Mouse (Mus musculus) cerebellum, postnatal 25 days (tissue): Measurements from ENCODE around the gene Gtsf1.
A peak's percentile ranks its signal among the peaks of the same experiment; 100 is the strongest.
"Not testable (repeated sequence)": the region's sequence is repeated elsewhere in the genome, so short reads cannot be mapped to it uniquely, and the experiment has no call there.

Experiments
- DNase-seq, 2 experiments: peaks; one replicate each; pipeline ENCODE4 v3.0.0; 2021; ENCODE audit warnings: mixed read lengths in 2 of 2

Gene Gtsf1

GRCm38 (mm10) chr15:103430241-103430640, at the start of gene Gtsf1:
Gtsf1 (minus strand) TSS chr15:103430470.
- no peak for DNase-seq

GRCm38 (mm10) chr15:103479080-103479606, 48.9 kb upstream of the Gtsf1 start:
- no peak for DNase-seq

- DNase-seq: no peak
Observed at GRCm38 (mm10) chr15:103473769-103474168, 43.5 kb upstream of the Gtsf1 start.

- peak in 1 of 2 experiments; percentile 11 for DNase-seq
Observed at GRCm38 (mm10) chr15:103473182-103473581, 42.9 kb upstream of the Gtsf1 start.

- no peak for DNase-seq
Observed at GRCm38 (mm10) chr15:103472265-103472664, 42.0 kb upstream of the Gtsf1 start.

GRCm38 (mm10) chr15:103471488-103472194, 41.4 kb upstream of the Gtsf1 start:
- DNase-seq: no peak

- peak in 1 of 2 experiments; percentile 11 for DNase-seq
Observed at GRCm38 (mm10) chr15:103462539-103463261, 32.4 kb upstream of the Gtsf1 start.

- no peak for DNase-seq
Observed at GRCm38 (mm10) chr15:103454449-103454848, 24.2 kb upstream of the Gtsf1 start.

GRCm38 (mm10) chr15:103453551-103454218, 23.4 kb upstream of the Gtsf1 start, which contains the start of gene Nckap1l:
Nckap1l (plus strand) TSS chr15:103453794.
- no peak for DNase-seq

GRCm38 (mm10) chr15:103448369-103448768, 18.1 kb upstream of the Gtsf1 start, which contains the start of gene Gtsf2:
Gtsf2 (minus strand) TSS chr15:103448469.
- DNase-seq: no peak

- DNase-seq: peak in 1 of 2 experiments; percentile 3
Observed at GRCm38 (mm10) chr15:103445966-103446365, 15.7 kb upstream of the Gtsf1 start.

- DNase-seq: no peak
Observed at GRCm38 (mm10) chr15:103427017-103427416, 3.3 kb downstream of the Gtsf1 start.

- DNase-seq: not testable (repeated sequence)
Observed at GRCm38 (mm10) chr15:103405586-103405985, 24.7 kb downstream of the Gtsf1 start.

GRCm38 (mm10) chr15:103401361-103401760, 28.9 kb downstream of the Gtsf1 start:
- no peak for DNase-seq

GRCm38 (mm10) chr15:103393577-103393976, 36.7 kb downstream of the Gtsf1 start:
- no peak for DNase-seq

- peak in 1 of 2 experiments; percentile 27 for DNase-seq
Observed at GRCm38 (mm10) chr15:103388556-103389145, 41.6 kb downstream of the Gtsf1 start.

GRCm38 (mm10) chr15:103383771-103384488, 46.3 kb downstream of the Gtsf1 start:
- peak; percentile 8 to 38 for DNase-seq

- DNase-seq: peak; percentile 22 to 56
Observed at GRCm38 (mm10) chr15:103382795-103383406, 47.4 kb downstream of the Gtsf1 start.

GRCm38 (mm10) chr15:103382075-103382474, 48.2 kb downstream of the Gtsf1 start:
- DNase-seq: no peak

- DNase-seq: peak; percentile 18 to 39
Observed at GRCm38 (mm10) chr15:103378665-103379356, 51.5 kb downstream of the Gtsf1 start.
